Comparison of ENCODE assay signal across 10 mouse cellular contexts in genomic region chr9:77276451-77277154, GRCm38 (mm10).
DNase-seq lines count a peak whose midpoint lies in the region; ATAC-seq and TF ChIP-seq lines count a peak whose summit lies in the region.
"Had no signal": no experiment of that assay in that cellular context is flagged by ENCODE, and none has a peak within 500 bp of the region (broad histone marks: within the 10 kb centered on the region; RNA-seq: fewer than 3 reads in every experiment).

No protein-coding gene starts in this region.

- no peaks in the 10 kb centered on the region for H3K9me3 ChIP-seq in embryonic facial prominence, embryonic 11.5 days (replicated peaks; ENCODE audit: control insufficient read depth, low read length)
- no peaks in the 10 kb centered on the region for H3K9me3 ChIP-seq in embryonic facial prominence, embryonic 10.5 days
- no peaks in the 10 kb centered on the region for H3K9me3 ChIP-seq in limb, embryonic 14.5 days (ENCODE audit: control insufficient read depth, low read length)
- no peaks in the 10 kb centered on the region for H3K9me3 ChIP-seq in limb, embryonic 10.5 days (replicated peaks)
- H3K9me3 ChIP-seq in heart, postnatal 0 days (replicated peaks; ENCODE audit: control insufficient read depth, low read length), result no peaks in the 10 kb centered on the region
- H3K9me3 ChIP-seq in stomach, embryonic 14.5 days (ENCODE audit: control insufficient read depth, low read depth, low read length), result no peaks in the 10 kb centered on the region
- H3K9me3 ChIP-seq: kidney, embryonic 15.5 days; limb, embryonic 15.5 days had no signal

- ATAC-seq in embryonic facial prominence, embryonic 11.5 days (replicated peaks; ENCODE audit: insufficient number of reproducible peaks, low FRiP score, low TSS enrichment, low read depth), result 0 out of 2 replicates have a peak, but pooled peaks have one; percentile 39
- ATAC-seq in limb, embryonic 14.5 days (ENCODE audit: low FRiP score, low read depth), result no peak
- peak; percentile 49; the same call in 1 of the 2 replicates for ATAC-seq in heart, postnatal 0 days (ENCODE audit: insufficient read depth, low read depth)
- peak; percentile 58; the same call in 1 of the 2 replicates for ATAC-seq in stomach, embryonic 14.5 days (ENCODE audit: insufficient number of reproducible peaks, insufficient read depth, low FRiP score, low read depth)

- H3K9ac ChIP-seq in embryonic facial prominence, embryonic 11.5 days (replicated peaks; ENCODE audit: low read length), result no peak overlapping the region
- no peak overlapping the region for H3K9ac ChIP-seq in limb, embryonic 14.5 days (ENCODE audit: low read depth, low read length, severe bottlenecking)
- no peak overlapping the region for H3K9ac ChIP-seq in heart, postnatal 0 days (replicated peaks; ENCODE audit: low read depth, low read length)
- H3K9ac ChIP-seq in stomach, embryonic 14.5 days (replicated peaks; ENCODE audit: low read depth, low read length), result no peak overlapping the region
- H3K9ac ChIP-seq: kidney, embryonic 15.5 days; limb, embryonic 15.5 days had no signal

- H3K4me2 ChIP-seq in embryonic facial prominence, embryonic 11.5 days (ENCODE audit: low read depth, low read length), result no peak overlapping the region
- no peak overlapping the region for H3K4me2 ChIP-seq in limb, embryonic 14.5 days (replicated peaks; ENCODE audit: low read depth, low read length, severe bottlenecking)
- H3K4me2 ChIP-seq in heart, postnatal 0 days (ENCODE audit: low read depth, low read length), result no peak overlapping the region
- no peak overlapping the region for H3K4me2 ChIP-seq in stomach, embryonic 14.5 days (replicated peaks; ENCODE audit: low read depth, low read length)
- H3K4me2 ChIP-seq: kidney, embryonic 15.5 days; limb, embryonic 15.5 days had no signal

- H3K4me3 ChIP-seq in embryonic facial prominence, embryonic 11.5 days (ENCODE audit: low read depth, low read length), result no peak overlapping the region
- no peak overlapping the region for H3K4me3 ChIP-seq in embryonic facial prominence, embryonic 10.5 days
- no peak overlapping the region for H3K4me3 ChIP-seq in limb, embryonic 14.5 days (replicated peaks; ENCODE audit: low read length)
- H3K4me3 ChIP-seq in limb, embryonic 10.5 days, result no peak overlapping the region
- H3K4me3 ChIP-seq in heart, postnatal 0 days (ENCODE audit: low read depth, low read length), result no peak overlapping the region
- no peak overlapping the region for H3K4me3 ChIP-seq in stomach, embryonic 14.5 days (ENCODE audit: low read depth, low read length)
- H3K4me3 ChIP-seq: kidney, embryonic 15.5 days; limb, embryonic 15.5 days had no signal

- H3K36me3 ChIP-seq in embryonic facial prominence, embryonic 11.5 days (replicated peaks; ENCODE audit: control insufficient read depth, insufficient read depth, low read depth, low read length), result no peaks in the 10 kb centered on the region
- H3K36me3 ChIP-seq in embryonic facial prominence, embryonic 10.5 days (replicated peaks), result no peaks in the 10 kb centered on the region
- no peaks in the 10 kb centered on the region for H3K36me3 ChIP-seq in limb, embryonic 14.5 days (ENCODE audit: control insufficient read depth, insufficient read depth, low read length)
- H3K36me3 ChIP-seq in limb, embryonic 10.5 days, result no peaks in the 10 kb centered on the region
- no peaks in the 10 kb centered on the region for H3K36me3 ChIP-seq in heart, postnatal 0 days (replicated peaks; ENCODE audit: control insufficient read depth, insufficient read depth, low read length)
- H3K36me3 ChIP-seq in stomach, embryonic 14.5 days (ENCODE audit: control insufficient read depth, insufficient read depth, low read length), result no peaks in the 10 kb centered on the region
- H3K36me3 ChIP-seq: kidney, embryonic 15.5 days; limb, embryonic 15.5 days had no signal

- DNase-seq in embryonic facial prominence, embryonic 11.5 days (ENCODE audit: low spot score), result peak; percentile 4
- no peak for DNase-seq in embryonic facial prominence, embryonic 10.5 days (ENCODE audit: low spot score)
- peak; percentile 11 for DNase-seq in limb, embryonic 14.5 days (ENCODE audit: low spot score)
- no peak for DNase-seq in limb, embryonic 10.5 days (ENCODE audit: low spot score)
- DNase-seq in heart, postnatal 0 days (ENCODE audit: low spot score), result peak; percentile 44
- DNase-seq in adrenal gland, postnatal 10 days, result no peak
- DNase-seq in urinary bladder, adult 18-20 months (ENCODE audit: low spot score in 2 of 2), result no peak

- H3K27me3 ChIP-seq in embryonic facial prominence, embryonic 11.5 days (ENCODE audit: control insufficient read depth, insufficient read depth, low read length), result no peaks in the 10 kb centered on the region
- H3K27me3 ChIP-seq in embryonic facial prominence, embryonic 10.5 days (replicated peaks; ENCODE audit: low read depth, poor library complexity, severe bottlenecking), result no peaks in the 10 kb centered on the region
- H3K27me3 ChIP-seq in limb, embryonic 14.5 days (ENCODE audit: control insufficient read depth, insufficient read depth, low read length), result no peaks in the 10 kb centered on the region
- H3K27me3 ChIP-seq in limb, embryonic 10.5 days (ENCODE audit: low read depth, poor library complexity, severe bottlenecking), result no peaks in the 10 kb centered on the region
- no peaks in the 10 kb centered on the region for H3K27me3 ChIP-seq in heart, postnatal 0 days (ENCODE audit: control insufficient read depth, insufficient read depth, low read length)
- no peaks in the 10 kb centered on the region for H3K27me3 ChIP-seq in stomach, embryonic 14.5 days (ENCODE audit: control insufficient read depth, insufficient read depth, low read length)
- H3K27me3 ChIP-seq: kidney, embryonic 15.5 days; limb, embryonic 15.5 days had no signal

- TF ChIP-seq EP300 in heart, postnatal 0 days (IDR thresholded peaks at IDR 0.05; ENCODE audit: low read depth), result no peak

- no peaks in the 10 kb centered on the region for H3K4me1 ChIP-seq in embryonic facial prominence, embryonic 11.5 days (ENCODE audit: control insufficient read depth, insufficient read depth, low read length)
- peaks cover 12% of the 10 kb centered on the region for H3K4me1 ChIP-seq in embryonic facial prominence, embryonic 10.5 days
- no peaks in the 10 kb centered on the region for H3K4me1 ChIP-seq in limb, embryonic 14.5 days (ENCODE audit: control insufficient read depth, insufficient read depth, low read length)
- H3K4me1 ChIP-seq in limb, embryonic 10.5 days, result no peaks in the 10 kb centered on the region
- peaks cover 27% of the 10 kb centered on the region for H3K4me1 ChIP-seq in heart, postnatal 0 days (ENCODE audit: control insufficient read depth, insufficient read depth)
- H3K4me1 ChIP-seq in stomach, embryonic 14.5 days (ENCODE audit: control insufficient read depth, insufficient read depth, low read length), result no peaks in the 10 kb centered on the region
- H3K4me1 ChIP-seq: kidney, embryonic 15.5 days; limb, embryonic 15.5 days had no signal

- no peak for TF ChIP-seq CTCF in heart, postnatal 0 days (IDR thresholded peaks at IDR 0.05; ENCODE audit: low read depth)

- WGBS in embryonic facial prominence, embryonic 11.5 days, result 48% methylated on average over 5 of the region's 5 CpGs
- 46% methylated on average over 5 of the region's 5 CpGs for WGBS in embryonic facial prominence, embryonic 10.5 days
- WGBS in limb, embryonic 14.5 days, result 62% methylated on average over 5 of the region's 5 CpGs
- WGBS in limb, embryonic 10.5 days, result 82% methylated on average over 5 of the region's 5 CpGs
- 34% methylated on average over 5 of the region's 5 CpGs for WGBS in heart, postnatal 0 days
- 48% methylated on average over 5 of the region's 5 CpGs for WGBS in stomach, embryonic 14.5 days

- no peak for TF ChIP-seq POLR2A in limb, embryonic 14.5 days (IDR thresholded peaks at IDR 0.05; ENCODE audit: borderline replicate concordance, extremely low read depth, insufficient read depth, insufficient read length)

- H3K27ac ChIP-seq in embryonic facial prominence, embryonic 11.5 days (replicated peaks; ENCODE audit: low read depth, low read length), result no peak overlapping the region
- H3K27ac ChIP-seq in embryonic facial prominence, embryonic 10.5 days (replicated peaks), result no peak overlapping the region
- no peak overlapping the region for H3K27ac ChIP-seq in limb, embryonic 14.5 days (replicated peaks; ENCODE audit: low read depth, low read length)
- H3K27ac ChIP-seq in limb, embryonic 10.5 days, result no peak overlapping the region
- peak overlapping the region; percentile 68 for H3K27ac ChIP-seq in heart, postnatal 0 days (ENCODE audit: low read depth)
- H3K27ac ChIP-seq in stomach, embryonic 14.5 days (ENCODE audit: low read length), result peak overlapping the region; percentile 48; the same call in 1 of the 2 replicates
- H3K27ac ChIP-seq: kidney, embryonic 15.5 days; limb, embryonic 15.5 days had no signal

Comparison
In these comparisons a context has a peak if more than half of its experiments do, and no peak if none do; other contexts are left out.
1. DNase-seq: peak in embryonic facial prominence, embryonic 11.5 days (single experiment), limb, embryonic 14.5 days (single experiment) and heart, postnatal 0 days (single experiment); none in embryonic facial prominence, embryonic 10.5 days (single experiment), limb, embryonic 10.5 days (single experiment), adrenal gland, postnatal 10 days (single experiment) and urinary bladder, adult 18-20 months (0 of 2).
2. H3K27ac ChIP-seq: peak in heart, postnatal 0 days (single experiment) and stomach, embryonic 14.5 days (single experiment); none in embryonic facial prominence, embryonic 11.5 days (single experiment), embryonic facial prominence, embryonic 10.5 days (single experiment), limb, embryonic 14.5 days (single experiment) and limb, embryonic 10.5 days (single experiment).